Mouse (Mus musculus) testis, adult 2 months (tissue): ENCODE data around the gene Stra6. TPM values are rescaled to one million over a fixed set of nuclear protein-coding genes. Genes with fewer than 3 reads are reported as not detected.

ENCODE experiments used
- H3K27ac ChIP-seq: fragments of 200-500 bp; 2 replicates; pipeline ENCODE4 v1.5.1; 2012; ENCODE audit warnings: low read depth, low read length; ENCODE audit not compliant: control insufficient read depth, insufficient read depth
- H3K27me3 ChIP-seq: fragments of 200-500 bp; 2 replicates; pipeline ENCODE4 v1.6.1; 2012; ENCODE audit warnings: mild to moderate bottlenecking, low read length, moderate library complexity; ENCODE audit not compliant: control insufficient read depth, insufficient read depth
- H3K36me3 ChIP-seq: fragments of 200-500 bp; 2 replicates; pipeline ENCODE4 v1.6.1; 2012; ENCODE audit warnings: mild to moderate bottlenecking, low read length; ENCODE audit not compliant: control insufficient read depth, insufficient read depth
- H3K4me1 ChIP-seq: fragments of 200-500 bp; 2 replicates; pipeline ENCODE4 v1.6.1; 2012; ENCODE audit warnings: low read length; ENCODE audit not compliant: control insufficient read depth, insufficient read depth
- H3K4me3 ChIP-seq: fragments of 200-500 bp; 2 replicates; pipeline ENCODE4 v1.5.1; 2012; ENCODE audit warnings: low read depth, mild to moderate bottlenecking, low read length, moderate library complexity, mixed read lengths; ENCODE audit not compliant: control insufficient read depth
- CTCF ChIP-seq: fragments of 200-500 bp; IDR thresholded peaks from 2 replicates; pipeline ENCODE4 v1.5.1; 2012; ENCODE audit warnings: low read depth, mild to moderate bottlenecking, inconsistent platforms, low read length, moderate library complexity; ENCODE audit not compliant: control insufficient read depth, insufficient read depth, insufficient replicate concordance
- POLR2A ChIP-seq: fragments of 200-500 bp; IDR thresholded peaks from 2 replicates; pipeline ENCODE4 v1.6.1; 2012; ENCODE audit warnings: low read depth, mild to moderate bottlenecking, inconsistent platforms, low read length, moderate library complexity; ENCODE audit not compliant: control insufficient read depth
- polyA plus RNA-seq: library from polyadenylated mRNA; depleted of rRNA; stranded (reverse); fragments of >200 nt; gene quantifications from 2 replicates; pipeline ENCODE4 v1.2.3, GENCODE M21; 2012

Stra6 gene
- polyA plus RNA-seq, 1 experiment, result 6.4 TPM

- no peaks in the 10 kb centered on the region for H3K36me3 ChIP-seq
- H3K27ac ChIP-seq, result no peak overlapping the region
- H3K4me3 ChIP-seq, result no peak overlapping the region
- H3K4me1 ChIP-seq, result no peaks in the 10 kb centered on the region
- TF ChIP-seq CTCF (no peak), POLR2A (no peak)
- H3K27me3 ChIP-seq, result no peaks in the 10 kb centered on the region
Measured at GRCm38 (mm10) chr9:58085074-58085473, 21.5 kb downstream of the Stra6 start.

GRCm38 (mm10) chr9:58086203-58086602 is 22.6 kb downstream of the Stra6 start:
- H3K27me3 ChIP-seq, result no peaks in the 10 kb centered on the region
- no peaks in the 10 kb centered on the region for H3K36me3 ChIP-seq
- no peaks in the 10 kb centered on the region for H3K4me1 ChIP-seq
- H3K4me3 ChIP-seq, result no peak overlapping the region
- H3K27ac ChIP-seq, result no peak overlapping the region
- TF ChIP-seq CTCF, result no peak
- no peak for TF ChIP-seq POLR2A

GRCm38 (mm10) chr9:58086861-58087260 is 23.3 kb downstream of the Stra6 start:
- TF ChIP-seq CTCF (no peak), POLR2A (no peak)
- H3K36me3 ChIP-seq, result no peaks in the 10 kb centered on the region
- H3K27me3 ChIP-seq, result no peaks in the 10 kb centered on the region
- H3K27ac ChIP-seq, result no peak overlapping the region
- no peak overlapping the region for H3K4me3 ChIP-seq
- no peaks in the 10 kb centered on the region for H3K4me1 ChIP-seq

GRCm38 (mm10) chr9:58087277-58087998 is 23.9 kb downstream of the Stra6 start:
- TF ChIP-seq CTCF, result no peak
- Histone ChIP-seq H3K36me3 (no peaks in the 10 kb centered on the region), H3K27me3 (no peaks in the 10 kb centered on the region), H3K4me1 (no peaks in the 10 kb centered on the region), H3K27ac (no peak overlapping the region), H3K4me3 (no peak overlapping the region)

- Histone ChIP-seq H3K27ac (no peak overlapping the region), H3K4me1 (no peaks in the 10 kb centered on the region), H3K4me3 (no peak overlapping the region), H3K27me3 (no peaks in the 10 kb centered on the region), H3K36me3 (no peaks in the 10 kb centered on the region)
- TF ChIP-seq POLR2A (no peak), CTCF (no peak)
Measured at GRCm38 (mm10) chr9:58091623-58092425, 28.2 kb downstream of the Stra6 start.

- TF ChIP-seq CTCF, result no peak
- TF ChIP-seq POLR2A, result no peak
- Histone ChIP-seq H3K4me1 (no peaks in the 10 kb centered on the region), H3K36me3 (no peaks in the 10 kb centered on the region), H3K4me3 (no peak overlapping the region), H3K27me3 (no peaks in the 10 kb centered on the region), H3K27ac (no peak overlapping the region)
Measured at GRCm38 (mm10) chr9:58092581-58093269, 29.1 kb downstream of the Stra6 start.

GRCm38 (mm10) chr9:58093776-58094175 is 30.2 kb downstream of the Stra6 start:
- no peaks in the 10 kb centered on the region for H3K4me1 ChIP-seq
- H3K4me3 ChIP-seq, result no peak overlapping the region
- TF ChIP-seq POLR2A (no peak), CTCF (no peak)
- H3K27ac ChIP-seq, result no peak overlapping the region
- no peaks in the 10 kb centered on the region for H3K36me3 ChIP-seq
- no peaks in the 10 kb centered on the region for H3K27me3 ChIP-seq
